Mouse (Mus musculus): ENCODE data around the gene Ybx3. TPM values are rescaled to one million over a fixed set of nuclear protein-coding genes. Genes with fewer than 3 reads are reported as not detected.

Ybx3 gene
- total and polyA plus RNA-seq, 2 experiments from 2014 or later, result 36.2 to 89.3 TPM

GRCm38 (mm10) chr6:131385469-131385868, 2.8 kb downstream of the Ybx3 start:
- H3K4me1 ChIP-seq (ENCODE audit: insufficient read depth), result peaks cover 28% of the 10 kb centered on the region; the same call in 1 of the 2 replicates
- DNase-seq (no peak), ATAC-seq (no peak)
- H3K9ac ChIP-seq, result no peak overlapping the region
- no peak overlapping the region for H3K4me3 ChIP-seq (ENCODE audit: low read depth, low read length)
- H3K27me3 ChIP-seq (ENCODE audit: insufficient read depth, low read length), result no peaks in the 10 kb centered on the region
- no peak overlapping the region for H3K27ac ChIP-seq (ENCODE audit: low read depth, low read length)
- H3K36me3 ChIP-seq (ENCODE audit: insufficient read depth), result peaks cover under 1% of the 10 kb centered on the region; the same call in 1 of the 2 replicates
- H3K9me3 ChIP-seq (ENCODE audit: low read length), result no peaks in the 10 kb centered on the region
- H3K4me2 ChIP-seq (ENCODE audit: low read depth), result no peak overlapping the region
- 89% methylated on average over 1 of the region's 1 CpGs for WGBS
- TF ChIP-seq CTCF (IDR thresholded peaks at IDR 0.05; ENCODE audit: low read depth), result no peak

GRCm38 (mm10) chr6:131383713-131384330, 4.5 kb downstream of the Ybx3 start:
- H3K36me3 ChIP-seq (ENCODE audit: insufficient read depth), result peaks cover 13% of the 10 kb centered on the region
- peaks cover 28% of the 10 kb centered on the region; the same call in 1 of the 2 replicates for H3K4me1 ChIP-seq (ENCODE audit: insufficient read depth)
- no peak overlapping the region for H3K4me2 ChIP-seq (ENCODE audit: low read depth)
- H3K4me3 ChIP-seq (ENCODE audit: low read depth, low read length), result no peak overlapping the region
- ATAC-seq, result no peak
- no peaks in the 10 kb centered on the region for H3K9me3 ChIP-seq (ENCODE audit: low read length)
- H3K27ac ChIP-seq (ENCODE audit: low read depth, low read length), result no peak overlapping the region
- no peaks in the 10 kb centered on the region for H3K27me3 ChIP-seq (ENCODE audit: insufficient read depth, low read length)
- WGBS, result 45% methylated on average over 6 of the region's 6 CpGs
- TF ChIP-seq CTCF (IDR thresholded peaks at IDR 0.05; ENCODE audit: low read depth), result no peak
- 0 out of 2 replicates have a peak overlapping the region, but pooled peaks have one; percentile 6 for H3K9ac ChIP-seq
- DNase-seq, result no peak

GRCm38 (mm10) chr6:131382984-131383337, 5.3 kb downstream of the Ybx3 start:
- Histone ChIP-seq H3K27me3 (ENCODE audit: insufficient read depth, low read length) (no peaks in the 10 kb centered on the region), H3K4me3 (ENCODE audit: low read depth, low read length) (no peak overlapping the region), H3K9me3 (ENCODE audit: low read length) (no peaks in the 10 kb centered on the region), H3K36me3 (ENCODE audit: insufficient read depth) (peaks cover 15% of the 10 kb centered on the region), H3K27ac (ENCODE audit: low read depth, low read length) (no peak overlapping the region), H3K9ac (no peak overlapping the region), H3K4me1 (ENCODE audit: insufficient read depth) (peaks cover 28% of the 10 kb centered on the region; the same call in 1 of the 2 replicates), H3K4me2 (ENCODE audit: low read depth) (no peak overlapping the region)
- DNase-seq, result peak; percentile 33
- no peak for ATAC-seq
- TF ChIP-seq CTCF (IDR thresholded peaks at IDR 0.05; ENCODE audit: low read depth), result no peak
- WGBS, result 30% methylated on average over 3 of the region's 3 CpGs

- peak; percentile 9 for DNase-seq
- Histone ChIP-seq H3K36me3 (ENCODE audit: insufficient read depth) (peaks cover 21% of the 10 kb centered on the region), H3K4me2 (ENCODE audit: low read depth) (no peak overlapping the region; the same call in 1 of the 2 replicates), H3K4me1 (ENCODE audit: insufficient read depth) (peaks cover 28% of the 10 kb centered on the region; the same call in 1 of the 2 replicates), H3K27me3 (ENCODE audit: insufficient read depth, low read length) (no peaks in the 10 kb centered on the region), H3K9me3 (ENCODE audit: low read length) (no peaks in the 10 kb centered on the region), H3K27ac (ENCODE audit: low read depth, low read length) (peak overlapping the region; percentile 30; the same call in 1 of the 2 replicates), H3K9ac (no peak overlapping the region), H3K4me3 (ENCODE audit: low read depth, low read length) (no peak overlapping the region)
- TF ChIP-seq CTCF (IDR thresholded peaks at IDR 0.05; ENCODE audit: low read depth), result no peak
- 25% methylated on average over 14 of the region's 14 CpGs for WGBS
- ATAC-seq, result peak; percentile 34
Observed at GRCm38 (mm10) chr6:131382232-131382983, 5.9 kb downstream of the Ybx3 start.

GRCm38 (mm10) chr6:131378858-131379428, 9.3 kb downstream of the Ybx3 start:
- WGBS, result 87% methylated on average over 18 of the region's 18 CpGs
- ATAC-seq (no peak), DNase-seq (no peak)
- Histone ChIP-seq H3K4me3 (ENCODE audit: low read depth, low read length) (no peak overlapping the region), H3K9ac (no peak overlapping the region), H3K36me3 (ENCODE audit: insufficient read depth) (peaks cover 37% of the 10 kb centered on the region), H3K4me2 (ENCODE audit: low read depth) (no peak overlapping the region), H3K27me3 (ENCODE audit: insufficient read depth, low read length) (no peaks in the 10 kb centered on the region), H3K9me3 (ENCODE audit: low read length) (no peaks in the 10 kb centered on the region), H3K27ac (ENCODE audit: low read depth, low read length) (no peak overlapping the region), H3K4me1 (ENCODE audit: insufficient read depth) (peaks cover 11% of the 10 kb centered on the region; the same call in 1 of the 2 replicates)
- no peak for TF ChIP-seq CTCF (IDR thresholded peaks at IDR 0.05; ENCODE audit: low read depth)

GRCm38 (mm10) chr6:131377378-131377777, 10.9 kb downstream of the Ybx3 start:
- WGBS, result 95% methylated on average over 5 of the region's 5 CpGs
- Histone ChIP-seq H3K4me1 (ENCODE audit: insufficient read depth) (peaks cover 5% of the 10 kb centered on the region; the same call in 1 of the 2 replicates), H3K36me3 (ENCODE audit: insufficient read depth) (peaks cover 42% of the 10 kb centered on the region), H3K4me2 (ENCODE audit: low read depth) (no peak overlapping the region), H3K9ac (no peak overlapping the region), H3K27me3 (ENCODE audit: insufficient read depth, low read length) (no peaks in the 10 kb centered on the region), H3K9me3 (ENCODE audit: low read length) (no peaks in the 10 kb centered on the region), H3K4me3 (ENCODE audit: low read depth, low read length) (no peak overlapping the region), H3K27ac (ENCODE audit: low read depth, low read length) (no peak overlapping the region)
- no peak for DNase-seq
- TF ChIP-seq CTCF (IDR thresholded peaks at IDR 0.05; ENCODE audit: low read depth), result no peak
- no peak for ATAC-seq

Data from forebrain, postnatal 0 days (tissue).